Mouse (Mus musculus): ENCODE measurements around the gene Helb.

Gene Helb

DNA sequence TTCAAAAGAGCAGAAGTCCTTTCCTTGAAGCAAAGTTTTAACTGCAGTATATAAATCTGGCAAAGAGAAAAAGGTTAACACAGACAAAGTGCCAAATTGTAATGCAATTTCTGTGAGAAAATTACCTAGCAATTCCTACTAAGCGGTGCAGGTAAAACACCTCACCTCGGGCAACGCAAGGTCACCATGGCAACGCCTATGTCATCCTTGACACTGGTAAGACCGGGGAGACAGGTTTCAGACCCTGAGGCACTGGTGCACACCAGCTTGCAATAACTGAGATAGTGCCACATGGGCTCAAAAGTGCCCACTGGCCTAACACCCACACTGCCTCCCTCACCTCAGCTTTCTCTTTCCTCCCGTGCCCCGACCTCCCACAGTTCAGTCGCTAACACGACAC is 17.7 kb downstream of the Helb start:
- DNase-seq (ENCODE audit: low spot score in 2 of 2): no peak

DNA sequence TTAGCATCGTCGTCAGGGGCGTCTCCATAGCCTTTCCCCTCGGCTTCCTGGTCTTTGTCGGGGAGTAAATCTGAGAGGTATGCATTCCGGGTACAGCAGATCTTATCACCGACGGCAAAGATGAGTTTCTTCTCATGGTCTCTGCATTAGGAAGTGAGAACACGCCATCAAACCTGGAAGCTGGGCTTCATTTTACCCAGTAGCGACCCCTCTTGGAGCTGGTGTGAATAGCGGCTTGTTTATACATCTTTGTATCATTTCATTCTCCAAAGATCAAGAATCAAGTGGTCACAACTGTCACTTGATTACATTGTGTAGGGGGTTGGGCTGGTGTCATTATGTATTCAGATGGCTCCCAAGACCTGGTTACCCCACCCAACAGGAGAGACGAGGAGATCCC is 20.2 kb downstream of the Helb start:
- no peak for DNase-seq (ENCODE audit: low spot score in 2 of 2)

DNA sequence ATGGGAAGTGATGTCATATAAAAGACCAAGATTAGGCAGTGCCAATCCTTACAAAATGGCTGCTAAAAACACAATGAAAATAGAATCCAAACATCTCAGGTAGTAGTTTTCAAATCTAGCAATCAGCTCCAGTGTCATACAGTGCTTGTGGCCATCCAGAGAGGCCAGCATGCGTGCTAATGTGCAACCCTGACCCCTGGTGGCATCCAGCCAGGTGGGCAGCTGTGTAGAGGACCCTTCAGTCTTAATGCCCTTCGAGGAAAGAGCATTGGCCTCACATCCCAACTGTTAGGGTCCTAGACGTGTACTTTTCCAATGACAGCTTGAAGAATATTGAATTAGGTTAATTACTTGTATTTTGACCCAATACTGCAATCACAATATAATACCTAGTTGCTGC is 34.9 kb downstream of the Helb start:
- DNase-seq (ENCODE audit: low spot score in 2 of 2): no peak

DNA sequence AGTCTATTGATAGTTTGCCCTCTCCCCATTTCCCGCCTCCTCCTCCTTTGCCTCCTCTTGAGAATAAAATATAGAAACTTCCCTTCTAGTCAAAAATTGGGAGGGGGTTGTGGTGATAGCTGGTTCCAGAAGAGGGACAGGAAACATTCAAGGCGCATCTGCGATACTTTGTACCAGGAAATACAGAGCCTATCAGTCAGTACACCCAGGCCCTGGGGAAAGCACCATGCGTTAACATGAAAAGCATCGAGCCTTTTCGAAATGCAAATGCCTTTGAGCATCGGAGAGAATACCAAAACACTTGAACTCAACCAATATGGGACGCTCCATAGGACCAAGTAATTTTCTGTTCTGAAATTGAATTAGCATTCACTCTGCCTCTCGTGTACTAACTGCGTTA is 46.5 kb downstream of the Helb start:
- no peak for DNase-seq (ENCODE audit: low spot score in 2 of 2)

DNA sequence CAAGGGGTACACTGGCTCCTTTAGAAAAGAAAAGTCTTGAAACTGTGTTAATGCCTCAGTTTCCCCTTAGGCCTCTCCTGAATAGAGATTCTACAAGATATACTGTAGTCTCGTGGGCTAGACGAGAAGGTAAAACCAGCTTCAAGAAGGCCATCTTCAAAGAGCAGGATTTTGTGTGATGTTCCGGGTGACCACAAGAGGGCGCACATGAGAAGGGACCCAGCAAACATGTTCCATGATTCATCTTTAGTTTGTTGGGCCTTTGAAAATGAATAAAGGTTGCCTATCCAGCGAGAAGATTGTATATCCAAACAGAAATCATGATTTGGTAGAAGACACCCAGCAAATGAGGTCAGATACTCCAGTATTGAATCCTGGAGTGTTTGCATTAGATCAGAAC is 48.4 kb downstream of the Helb start:
- peak; percentile 8 to 28 for DNase-seq (ENCODE audit: low spot score in 2 of 2)

DNA sequence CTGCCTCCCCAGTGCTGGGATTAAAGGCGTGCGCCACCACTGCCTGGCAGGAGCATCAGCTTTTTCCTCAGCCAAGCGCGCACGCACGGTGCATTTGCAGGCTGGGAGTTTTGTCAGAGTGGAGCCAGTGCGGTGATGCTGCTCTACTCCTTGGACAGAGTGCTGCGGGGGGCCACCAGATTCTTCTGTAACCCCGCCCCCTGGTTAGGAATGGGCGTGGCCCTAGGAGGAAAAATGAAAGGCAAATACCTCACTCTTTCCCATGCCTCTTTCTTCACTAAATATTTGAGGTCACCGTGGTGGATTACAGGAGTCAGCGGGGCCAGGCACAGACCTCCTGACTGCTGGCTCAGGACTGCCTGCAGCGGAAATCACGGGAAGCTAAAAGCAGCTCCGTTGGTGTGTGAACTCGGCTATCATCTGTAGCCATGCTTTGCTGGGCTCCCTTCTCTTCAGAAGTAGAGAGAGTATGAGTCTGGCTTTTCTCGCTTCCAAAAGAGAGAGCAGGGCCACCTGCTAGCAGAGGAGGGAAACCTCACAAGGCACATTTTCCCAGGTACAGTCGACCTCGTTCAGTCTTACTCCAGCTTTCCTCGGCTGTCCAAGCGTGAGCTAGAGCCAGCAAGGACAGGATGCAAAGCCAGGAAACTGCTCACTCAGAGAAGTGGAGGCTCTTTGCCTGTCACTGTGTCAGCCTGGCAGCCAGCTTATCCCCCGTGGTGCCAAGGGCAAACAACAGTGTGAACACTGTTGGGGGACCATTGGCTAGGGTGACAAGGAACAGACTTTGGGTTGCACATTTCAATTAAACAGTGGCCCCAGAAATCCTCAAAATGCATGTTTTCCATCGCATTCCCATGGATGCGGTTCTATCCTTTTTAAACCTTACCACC is 51.3 kb downstream of the Helb start:
- DNase-seq (ENCODE audit: low spot score in 2 of 2): no peak

DNA sequence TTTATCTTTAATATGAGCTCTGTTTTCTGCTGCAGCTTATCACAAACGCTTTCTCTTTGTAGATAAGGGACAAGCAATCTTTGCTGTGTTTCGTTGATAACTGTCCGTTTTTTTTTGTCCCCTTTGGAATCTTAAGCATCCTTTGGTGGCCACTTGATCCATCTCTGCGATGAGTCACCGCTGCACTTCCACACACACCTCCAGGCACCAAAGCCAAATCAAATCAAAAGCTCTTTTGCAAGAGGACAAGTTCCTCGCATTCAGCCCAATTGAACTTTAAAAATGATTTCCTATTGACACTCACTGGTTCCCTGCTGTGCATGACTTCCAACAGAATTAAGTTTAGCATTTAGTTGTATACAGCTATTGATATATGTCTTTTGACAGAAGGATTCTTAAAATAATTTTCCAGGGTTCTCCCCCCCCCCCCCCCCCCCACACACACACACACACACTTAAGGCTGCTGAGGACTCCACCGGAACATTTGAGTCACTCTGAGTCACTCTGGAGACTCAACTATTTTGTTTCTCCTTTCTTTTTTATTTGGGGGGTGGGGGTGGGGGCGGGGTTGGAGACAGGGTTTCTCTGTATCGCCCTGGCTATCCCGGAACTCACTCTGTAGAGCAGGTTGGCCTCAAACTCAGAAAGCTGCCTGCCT is 52.1 kb downstream of the Helb start:
- no peak for DNase-seq (ENCODE audit: low spot score in 2 of 2)

DNA sequence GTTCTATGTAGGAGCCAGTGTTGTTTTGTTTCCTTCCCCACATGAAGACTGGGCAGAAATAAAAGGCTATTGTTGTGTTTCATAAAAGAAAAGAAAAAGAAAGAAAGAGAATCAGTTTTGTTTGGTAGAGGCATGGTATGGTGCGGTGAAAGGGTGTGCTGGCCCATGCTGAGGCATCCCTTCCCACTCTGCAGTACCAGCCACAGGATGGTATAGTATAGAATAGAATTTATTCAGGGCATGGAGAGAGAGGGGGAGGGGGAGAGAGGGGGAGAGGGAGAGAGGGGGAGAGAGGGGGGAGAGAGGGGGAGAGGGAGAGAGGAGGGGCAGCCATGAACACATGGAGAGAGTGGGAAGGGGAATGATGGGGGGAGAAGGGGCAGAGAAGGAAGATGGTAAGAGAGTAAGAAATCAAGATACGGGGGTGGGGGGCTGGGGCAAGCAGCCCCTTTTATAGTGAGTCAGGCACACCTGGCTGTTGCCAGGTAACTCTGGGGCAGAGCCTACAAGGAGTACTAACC is 68.0 kb downstream of the Helb start:
- DNase-seq (ENCODE audit: low spot score in 2 of 2): no peak

DNA sequence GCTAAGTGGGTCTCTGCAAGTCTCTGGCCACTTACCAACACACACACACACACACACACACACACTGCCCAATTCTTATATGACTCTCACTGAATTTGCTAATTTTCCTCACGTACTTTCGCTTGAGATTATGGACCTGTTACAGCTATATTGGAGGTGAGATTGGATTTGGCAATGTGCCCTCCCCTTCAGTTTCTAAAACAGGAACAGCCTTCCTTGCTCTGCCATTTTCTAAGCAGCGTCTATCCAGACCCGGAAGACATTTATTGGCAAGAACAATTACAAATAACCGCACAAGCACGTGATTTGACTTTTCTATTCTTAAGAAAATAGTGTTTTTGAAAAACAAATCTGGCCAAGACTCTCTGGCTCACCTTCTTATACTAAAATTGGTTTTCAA is 68.5 kb downstream of the Helb start:
- DNase-seq (ENCODE audit: low spot score in 2 of 2): no peak

DNA sequence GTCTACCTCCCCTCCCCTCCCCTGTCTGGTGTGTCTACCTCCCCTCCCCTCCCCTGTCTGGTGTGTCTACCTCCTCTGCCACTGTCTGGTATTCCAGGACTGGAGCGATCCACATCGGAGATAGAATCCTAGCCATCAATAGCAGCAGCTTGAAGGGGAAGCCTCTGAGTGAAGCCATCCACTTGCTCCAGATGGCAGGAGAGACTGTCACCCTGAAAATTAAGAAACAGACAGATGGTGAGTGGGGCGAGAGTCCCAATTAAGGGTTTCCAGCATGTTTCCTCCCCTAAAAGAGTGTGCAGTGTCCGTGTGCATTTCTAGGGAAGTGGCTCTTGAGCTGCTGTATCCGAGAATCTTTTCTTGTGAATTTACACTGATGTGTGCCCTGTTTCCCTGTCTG is 74.6 kb downstream of the Helb start:
- DNase-seq (ENCODE audit: low spot score in 2 of 2): no peak

DNA sequence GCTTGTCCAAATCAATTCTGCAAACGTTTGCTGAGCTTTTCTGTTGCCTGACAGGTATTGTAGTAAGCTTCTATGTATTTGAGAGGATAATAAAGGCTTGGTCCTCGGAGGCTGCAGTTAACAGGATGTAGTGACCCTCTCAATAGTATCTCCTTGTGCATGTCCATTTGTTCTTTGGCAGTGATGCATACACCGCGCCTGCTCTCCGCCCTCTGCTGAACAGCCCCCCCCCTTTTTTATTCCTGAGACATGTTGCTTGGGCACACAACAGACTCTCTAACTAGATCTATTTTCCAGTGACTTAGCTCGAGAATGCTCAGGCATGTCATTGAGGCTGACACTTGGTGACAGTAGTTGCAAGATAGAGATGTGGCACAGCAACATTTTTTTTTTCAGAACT is 77.0 kb downstream of the Helb start:
- no peak for DNase-seq (ENCODE audit: low spot score in 2 of 2)

DNA sequence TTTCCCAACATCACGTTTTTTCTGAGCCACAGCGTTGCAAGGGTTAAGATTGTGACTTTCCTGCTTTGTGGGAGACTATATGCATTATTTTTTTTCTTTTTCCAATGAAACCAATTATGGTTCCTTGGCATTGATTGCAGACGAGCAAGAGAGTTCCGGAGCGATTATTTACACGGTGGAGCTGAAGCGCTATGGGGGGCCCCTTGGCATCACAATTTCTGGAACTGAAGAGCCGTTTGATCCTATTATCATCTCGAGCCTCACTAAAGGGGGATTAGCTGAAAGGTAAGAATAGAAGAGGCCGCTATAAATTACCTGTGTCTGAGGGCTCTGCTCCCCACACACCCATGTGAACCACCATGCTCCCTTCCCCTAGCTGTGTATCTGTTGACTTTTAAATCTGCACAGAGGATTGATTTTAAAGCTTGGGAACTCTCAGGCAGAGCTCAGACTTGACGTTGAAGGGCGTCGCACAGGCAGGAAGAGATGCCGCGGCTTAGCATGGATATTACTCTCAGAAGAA is 77.5 kb downstream of the Helb start:
- no peak for DNase-seq (ENCODE audit: low spot score in 2 of 2)

DNA sequence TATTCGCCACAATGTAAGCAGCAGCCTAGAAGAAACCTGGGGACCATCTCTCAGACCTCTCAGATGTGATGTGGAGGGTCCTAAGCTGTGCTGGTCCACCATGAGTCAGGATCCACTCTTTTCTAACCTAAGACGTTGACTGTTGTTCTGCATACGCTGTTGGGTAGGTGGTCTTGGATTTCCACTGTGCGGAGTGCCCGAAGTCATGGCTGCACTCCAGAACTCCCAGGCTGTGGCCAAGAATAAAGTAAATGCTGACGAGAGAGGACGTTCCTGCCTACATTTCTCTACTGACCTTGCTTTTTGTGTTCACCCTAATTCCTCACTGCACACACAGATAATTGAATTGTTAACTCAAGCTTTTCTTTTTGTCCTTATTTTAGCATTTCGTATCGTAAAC is 78.9 kb downstream of the Helb start:
- no peak for DNase-seq (ENCODE audit: low spot score in 2 of 2)

Measured in urinary bladder, adult 18-20 months (tissue).